2 mouse cellular contexts compared by ENCODE assay signal in genomic region chr4:87789446-87789845, GRCm38 (mm10).
"Had no signal": no experiment of that assay in that cellular context is flagged by ENCODE, and none has a peak within 500 bp of the region (broad histone marks: within the 10 kb centered on the region; RNA-seq: fewer than 3 reads in every experiment).

No protein-coding gene starts in this region.

- DNase-seq: kidney, adult 11 months; layer of hippocampus, postnatal 36 days had no signal
